Mouse (Mus musculus) right cerebral cortex, postnatal 10 days (tissue): ENCODE results near the gene Ociad2.
A peak's percentile ranks its signal among the peaks of the same experiment; 100 is the strongest.

Source experiments
- DNase-seq, 2 experiments: peaks; one replicate each; pipeline ENCODE4 v3.0.0; 2021; ENCODE audit warnings: low spot score in 2 of 2

The Ociad2 gene

DNA sequence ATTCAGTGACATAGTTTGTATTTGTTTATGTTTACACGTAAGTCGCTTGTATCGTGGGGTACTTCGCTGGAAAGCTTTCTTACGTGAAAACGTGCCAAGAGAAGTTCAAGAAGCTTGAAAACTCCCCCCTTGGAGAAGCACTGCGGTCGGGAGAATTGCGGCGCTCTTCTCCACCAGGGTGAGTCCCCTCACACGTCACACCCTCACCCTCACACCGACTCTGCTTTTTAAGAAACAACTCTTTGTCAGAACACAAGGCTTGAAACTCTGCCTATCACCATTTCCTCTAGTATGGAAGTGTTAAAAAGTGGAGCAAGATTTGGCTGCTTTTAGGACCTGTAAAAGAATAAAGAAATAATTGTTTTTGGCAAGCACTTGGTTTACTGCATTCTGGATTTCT is 36.3 kb downstream of the Ociad2 start:
- DNase-seq, result no peak

DNA sequence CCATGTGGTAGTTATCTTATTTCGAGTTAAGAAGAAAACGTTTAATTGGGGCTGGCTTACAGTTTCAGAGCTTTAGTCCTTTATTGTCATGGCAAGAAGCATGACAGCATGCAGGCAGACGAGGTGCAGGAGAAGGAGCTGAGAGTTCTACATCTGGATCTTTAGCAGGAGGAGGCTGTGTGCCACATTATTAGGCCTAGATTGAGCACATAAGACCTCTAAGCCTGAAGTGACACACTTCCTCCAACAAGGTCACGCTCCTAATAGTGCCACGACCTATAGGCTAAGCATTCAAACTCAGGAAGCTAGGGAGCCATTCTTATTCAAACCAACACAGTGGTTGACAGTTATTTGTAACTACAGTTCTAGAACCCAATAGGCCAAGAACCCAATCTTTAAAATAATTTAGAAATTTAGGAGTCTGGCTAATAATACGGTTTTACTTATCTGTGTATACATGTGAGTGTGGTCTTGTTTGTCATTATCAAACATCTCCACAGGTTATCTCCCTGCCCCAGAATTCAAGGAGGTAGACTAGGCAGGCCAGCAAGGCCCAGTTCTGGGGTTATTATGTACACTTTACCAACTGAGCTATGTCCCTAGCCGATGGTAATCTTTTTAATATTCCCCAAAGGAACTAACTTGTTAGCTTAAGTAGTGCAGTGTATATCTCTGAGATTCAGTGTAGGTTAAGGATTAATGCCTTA is 39.1 kb downstream of the Ociad2 start:
- no peak for DNase-seq

DNA sequence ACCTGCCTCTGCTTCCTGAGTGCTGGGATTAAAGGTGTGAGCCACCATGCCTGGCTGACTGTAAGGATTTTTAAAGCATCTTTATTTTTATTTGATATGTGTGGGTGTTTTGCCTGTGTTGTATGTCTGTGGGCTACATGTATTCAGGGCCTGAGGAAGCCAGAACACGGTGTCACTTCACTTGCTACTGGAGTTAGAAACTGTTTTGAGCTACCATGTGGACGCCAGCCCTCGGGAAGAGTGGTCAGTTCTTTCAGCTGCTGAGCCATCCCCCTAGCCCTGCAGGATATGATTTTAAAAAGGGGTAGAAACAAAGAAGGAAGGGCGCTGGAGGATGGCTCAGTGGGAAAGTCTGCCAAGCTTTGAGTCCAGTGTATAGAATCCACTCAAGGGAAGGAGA is 44.9 kb downstream of the Ociad2 start:
- DNase-seq, result no peak

DNA sequence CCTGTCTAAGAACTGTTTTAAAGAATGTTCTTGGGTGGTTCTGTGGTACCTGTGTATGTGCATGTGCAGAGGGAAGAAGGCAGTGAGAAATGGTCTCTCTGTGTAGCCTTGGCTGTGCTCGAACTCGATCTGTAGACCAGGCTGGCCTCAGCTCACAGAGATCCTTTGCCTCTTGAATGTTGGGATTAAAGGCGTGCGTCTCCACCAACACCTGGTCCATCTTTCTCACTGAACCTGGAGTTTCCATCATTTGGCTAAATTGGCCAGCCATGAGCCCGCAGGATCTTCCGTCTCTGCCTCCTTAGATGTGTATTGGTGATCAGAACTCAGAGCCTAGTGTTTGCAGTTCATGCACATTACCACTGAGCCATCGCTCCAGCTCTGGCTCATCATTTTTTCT is 45.8 kb downstream of the Ociad2 start:
- DNase-seq, result no peak

DNA sequence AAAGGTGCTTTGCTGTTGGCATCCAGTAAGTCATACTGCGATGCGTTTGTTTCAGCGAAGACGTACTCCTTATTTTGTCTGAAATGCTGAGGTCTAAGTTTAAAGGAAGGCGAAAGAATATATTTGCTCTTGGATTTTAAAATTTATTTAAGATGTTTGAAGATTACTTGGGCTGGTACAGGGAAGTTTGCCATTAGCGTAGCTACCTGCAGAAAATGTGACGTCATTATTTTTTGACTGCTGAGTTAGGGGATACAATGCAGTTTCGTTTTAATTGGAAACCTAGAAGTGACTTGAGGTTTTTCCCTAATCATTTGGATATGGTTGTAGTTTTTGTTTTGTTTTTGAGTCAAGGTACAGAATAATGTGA is 47.4 kb downstream of the Ociad2 start:
- no peak for DNase-seq

DNA sequence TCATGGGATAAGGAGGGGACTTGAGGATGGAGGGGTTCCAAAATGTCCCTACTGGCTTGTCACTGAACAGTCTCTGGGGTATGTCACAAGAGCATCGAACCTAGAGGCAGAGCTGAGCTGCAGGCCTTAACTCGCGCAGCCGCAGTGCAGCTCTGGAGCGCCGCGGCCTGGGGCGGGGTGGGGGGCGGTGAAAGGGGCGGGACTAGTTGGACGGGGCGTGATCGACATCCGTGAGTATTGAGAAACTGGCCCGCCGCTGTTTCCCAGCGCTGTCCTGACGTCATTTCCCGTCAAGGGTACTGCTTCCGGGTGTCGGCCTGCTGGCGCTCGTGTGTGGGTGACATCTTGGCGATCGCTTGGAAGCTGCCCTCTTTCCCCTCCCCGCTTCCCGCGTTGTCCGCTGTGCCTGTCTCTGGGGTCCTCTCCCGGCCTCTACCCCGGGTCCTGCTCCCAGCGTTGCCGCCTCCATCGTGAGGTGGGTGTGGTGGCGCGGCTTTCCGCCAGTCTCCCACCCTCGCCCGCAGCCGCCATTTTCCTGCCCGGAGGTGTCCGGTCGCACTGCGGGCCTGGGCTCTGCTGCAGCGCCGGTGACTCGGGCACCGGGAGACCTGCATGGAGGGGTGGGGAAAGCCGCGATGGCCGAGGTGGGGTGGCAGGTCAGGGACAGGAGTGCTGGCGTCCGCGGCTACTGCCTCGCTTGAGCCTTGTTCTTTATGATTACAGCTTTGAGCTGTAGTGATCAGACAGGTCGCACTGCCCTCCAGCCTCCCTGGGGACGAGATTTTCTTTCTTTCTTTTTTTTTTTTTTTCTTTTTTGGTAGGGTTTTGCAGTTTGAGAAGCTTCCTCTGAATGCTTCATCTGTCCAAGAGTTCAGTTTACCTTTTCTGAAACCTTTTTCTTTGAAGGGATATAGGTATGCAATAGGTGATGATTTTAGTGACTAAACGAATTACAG is 48.0 kb downstream of the Ociad2 start, which contains the start of gene Ociad1:
Gene Ociad1, plus strand, starts transcription at position 283 of the 956 bp plus-strand sequence.
- DNase-seq, result peak; percentile 97 to 98

DNA sequence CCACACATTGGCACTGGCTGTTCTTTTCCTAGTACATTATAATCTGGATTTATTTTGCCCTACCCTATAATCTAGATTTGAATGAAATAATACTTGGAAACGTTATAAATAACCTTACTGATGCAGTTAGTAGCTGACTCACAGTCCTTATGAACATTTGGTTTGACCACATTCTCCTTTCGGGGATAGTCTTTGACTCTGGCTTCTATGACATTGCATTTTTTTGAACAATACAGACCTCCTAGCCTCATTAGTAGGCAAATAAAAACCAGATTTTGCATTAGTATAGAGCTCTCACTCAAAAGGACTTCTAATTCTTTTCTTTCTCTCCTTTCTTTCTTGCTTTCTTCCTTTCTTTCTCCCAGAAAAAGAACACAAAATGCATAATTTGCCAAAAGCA is 50.9 kb downstream of the Ociad2 start:
- no peak for DNase-seq

DNA sequence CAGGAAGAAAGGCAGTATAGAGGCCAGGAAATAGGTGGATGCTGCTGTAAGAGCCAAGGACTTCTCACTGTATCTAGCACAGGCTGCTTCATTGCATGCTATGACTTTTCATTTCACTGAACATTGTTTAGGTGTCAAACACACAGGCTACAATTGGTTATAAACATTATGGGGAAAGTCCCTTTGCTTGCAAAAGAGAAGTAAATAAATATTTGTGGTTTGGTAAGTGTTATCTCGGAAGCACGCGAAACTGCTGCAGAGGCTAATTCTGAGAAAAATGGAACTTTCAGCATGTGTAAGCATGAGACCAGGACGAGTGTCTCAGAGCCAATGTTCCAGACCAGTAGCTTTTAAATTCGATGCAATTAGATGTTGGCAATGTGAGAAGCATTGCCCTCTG is 54.2 kb downstream of the Ociad2 start:
- DNase-seq, result no peak

DNA sequence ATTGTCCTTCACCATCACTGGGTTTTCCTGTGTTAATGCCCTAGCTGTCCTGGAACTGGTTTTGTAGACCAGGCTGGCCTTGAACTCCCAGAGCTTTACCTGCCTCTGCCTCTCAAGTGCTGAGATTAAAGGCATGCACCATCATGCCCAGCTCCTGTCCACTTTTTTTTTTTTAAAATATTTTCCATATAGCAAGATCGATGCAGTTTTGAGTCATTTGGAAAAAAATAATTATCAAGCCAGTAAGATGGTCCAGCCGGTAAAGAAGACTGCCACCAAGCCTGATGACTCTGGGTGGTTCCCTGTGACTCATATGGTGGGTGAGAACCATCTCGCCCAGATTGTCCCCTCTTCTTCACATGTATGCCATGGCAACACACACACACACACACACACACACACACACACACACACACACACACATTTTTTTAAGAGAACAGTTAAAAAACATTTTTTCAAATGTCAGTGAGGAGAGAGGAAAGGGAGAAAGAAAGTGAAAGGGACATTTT is 55.3 kb downstream of the Ociad2 start:
- no peak for DNase-seq

DNA sequence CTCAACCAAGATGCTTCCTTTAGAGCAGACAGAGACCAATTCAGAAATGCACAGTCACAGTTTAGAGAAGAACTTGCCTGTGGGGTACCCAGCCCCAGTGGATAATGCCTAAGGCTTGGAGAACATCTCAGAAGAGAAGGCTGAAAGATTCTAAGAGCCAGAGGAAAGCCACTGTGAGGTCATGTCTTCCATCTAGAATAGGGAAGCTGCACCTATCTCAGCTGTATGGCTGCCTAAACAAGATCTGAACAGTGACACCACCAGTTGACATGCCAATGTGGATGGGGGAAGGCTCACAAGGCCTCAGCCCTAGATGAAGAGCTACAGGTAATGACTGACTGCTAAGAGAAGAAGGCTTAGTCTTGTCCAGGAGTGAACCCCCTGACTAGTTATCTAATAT is 56.8 kb downstream of the Ociad2 start:
- DNase-seq, result no peak

DNA sequence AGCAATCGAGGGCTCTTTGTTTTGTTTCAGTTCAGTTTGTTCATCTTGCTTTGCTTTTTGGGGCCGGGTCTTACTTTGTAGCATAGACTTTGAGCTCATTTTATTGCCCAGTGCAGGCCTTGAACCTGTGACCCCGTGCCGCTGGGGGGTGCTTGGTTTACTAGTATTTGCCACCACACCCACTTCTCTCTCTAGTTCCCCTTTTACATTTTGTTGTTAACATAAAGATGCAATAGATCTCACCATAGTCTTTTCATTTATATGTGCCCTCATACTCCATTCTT is 60.3 kb downstream of the Ociad2 start:
- DNase-seq, result no peak

DNA sequence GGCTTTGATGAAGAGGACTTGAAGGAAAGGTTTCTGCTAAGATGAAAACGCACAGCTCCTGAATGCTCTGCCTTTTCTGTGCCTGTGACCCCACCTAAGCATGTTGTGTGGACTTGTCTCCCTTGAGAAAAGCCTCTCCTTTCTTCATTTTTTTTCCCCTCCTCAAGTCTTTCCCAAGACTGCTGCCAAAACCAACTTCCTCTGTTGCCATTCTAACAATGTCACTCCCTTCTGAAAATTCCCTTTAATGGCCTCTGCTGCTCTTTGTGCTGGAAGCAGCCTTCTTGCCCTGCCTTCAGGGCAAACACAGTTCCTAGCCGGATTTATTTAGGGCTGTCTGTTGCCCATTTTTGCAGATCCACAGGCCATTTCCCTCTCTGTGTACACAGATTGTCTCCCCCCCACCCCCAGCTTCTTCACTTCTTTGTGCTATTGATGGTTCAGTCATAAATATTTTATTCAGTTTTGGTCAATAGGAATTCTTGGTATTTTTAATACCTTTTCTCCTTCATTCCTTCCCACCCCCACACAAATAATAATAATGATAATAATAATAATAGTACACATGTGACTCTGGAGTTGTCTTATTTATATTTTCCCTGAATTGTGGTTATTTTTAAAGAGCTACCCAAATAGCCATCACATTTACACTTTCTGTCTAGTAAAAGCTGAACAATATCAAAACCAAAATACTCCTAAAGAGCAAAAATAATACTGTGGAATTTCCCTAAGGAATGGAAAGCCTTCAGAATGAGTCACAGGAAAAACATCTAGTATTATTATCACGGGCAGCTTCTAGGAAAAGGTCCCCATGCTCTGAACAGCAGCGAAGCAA is 60.9 kb downstream of the Ociad2 start:
- DNase-seq, result no peak

DNA sequence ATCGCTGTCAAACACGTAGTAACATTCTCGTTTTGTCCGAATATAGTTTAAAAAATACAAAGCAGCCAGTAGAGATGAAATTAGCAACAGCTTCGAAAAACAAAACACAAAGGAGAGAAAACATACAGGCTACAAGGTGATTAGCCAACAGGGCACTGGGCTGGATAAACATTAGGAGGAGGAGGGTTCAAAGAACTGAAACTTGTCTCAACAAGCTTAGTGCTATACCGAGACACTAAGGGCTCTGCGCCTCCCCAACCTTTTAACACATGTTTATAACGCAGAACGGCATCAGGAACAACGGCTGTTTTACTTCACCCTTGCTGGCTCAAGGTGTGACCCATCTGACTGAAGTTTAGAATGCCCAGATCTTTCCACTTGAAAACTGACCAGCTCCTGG is 61.6 kb downstream of the Ociad2 start:
- no peak for DNase-seq

DNA sequence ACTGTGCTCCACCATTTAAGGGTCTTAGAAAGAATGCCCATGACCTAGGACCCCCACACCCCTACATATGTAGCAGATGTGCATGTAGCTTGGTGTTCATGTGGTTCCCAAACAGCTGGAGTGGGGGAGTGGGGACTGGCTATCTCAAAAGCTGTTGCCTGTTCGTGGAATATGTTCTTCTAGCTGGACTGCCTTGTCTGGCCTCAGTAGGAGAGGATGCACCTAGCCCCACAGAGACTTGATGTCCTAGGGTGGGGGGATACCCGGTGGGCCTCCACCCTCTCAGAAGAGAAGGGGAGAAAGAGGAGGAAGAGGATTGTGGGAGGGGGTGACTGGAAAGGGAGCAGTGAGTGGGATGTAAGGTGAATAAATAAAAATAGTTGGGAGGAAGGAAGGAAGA is 65.9 kb downstream of the Ociad2 start:
- DNase-seq, result no peak

DNA sequence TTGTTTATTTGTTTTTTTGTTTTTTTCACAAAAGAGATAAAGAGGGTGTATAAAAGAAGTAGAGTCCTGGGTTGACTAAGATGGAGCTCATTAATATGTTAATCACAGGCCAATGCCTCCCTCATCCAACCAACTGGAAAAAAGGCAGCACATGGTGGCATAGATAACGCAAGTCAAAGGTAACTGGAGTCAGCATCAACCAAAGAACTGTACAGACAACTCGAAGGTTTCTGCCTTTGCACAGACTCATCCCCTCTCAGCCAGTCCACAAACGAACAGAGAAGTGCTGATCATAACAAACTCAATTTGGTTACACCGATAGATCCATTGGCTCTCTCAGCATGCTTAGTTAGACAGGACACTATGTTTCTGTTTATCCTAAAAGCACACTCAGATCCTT is 67.7 kb downstream of the Ociad2 start:
- DNase-seq, result no peak
